In genomic region chr5:43355026-43355580, GRCm38 (mm10) we compare ENCODE assay signal across 8 mouse cellular contexts.
DNase-seq lines count a peak whose midpoint lies in the region; ATAC-seq lines count a peak whose summit lies in the region.

No protein-coding gene starts in this region.

- peak overlapping the region; percentile 66 for H3K9ac ChIP-seq in heart, embryonic 14.5 days (ENCODE audit: low read length)
- peak overlapping the region; percentile 71 for H3K9ac ChIP-seq in liver, embryonic 12.5 days
- H3K9ac ChIP-seq in stomach, embryonic 14.5 days (replicated peaks; ENCODE audit: low read depth, low read length), result no peak overlapping the region

- under 1% methylated on average over 12 of the region's 12 CpGs for WGBS in heart, embryonic 14.5 days
- WGBS in liver, embryonic 12.5 days (ENCODE audit: insufficient replicate concordance), result under 1% methylated on average over 12 of the region's 12 CpGs
- WGBS in stomach, embryonic 14.5 days, result under 1% methylated on average over 12 of the region's 12 CpGs

- H3K4me2 ChIP-seq in heart, embryonic 14.5 days (ENCODE audit: low read length), result peak overlapping the region; percentile 63
- H3K4me2 ChIP-seq in liver, embryonic 12.5 days, result peak overlapping the region; percentile 85
- H3K4me2 ChIP-seq in stomach, embryonic 14.5 days (replicated peaks; ENCODE audit: low read depth, low read length), result peak overlapping the region; percentile 44

- peak overlapping the region; percentile 94 for H3K27ac ChIP-seq in heart, embryonic 14.5 days (replicated peaks in 1 of 2; ENCODE audit: control insufficient read depth in 1 of 2, insufficient read depth in 1 of 2, low read depth in 2 of 2, low read length in 2 of 2)
- H3K27ac ChIP-seq in liver, embryonic 12.5 days, result peak overlapping the region; percentile 73
- peak overlapping the region; percentile 68 for H3K27ac ChIP-seq in stomach, embryonic 14.5 days (ENCODE audit: low read length)

- no peaks in the 10 kb centered on the region for H3K27me3 ChIP-seq in heart, embryonic 14.5 days (ENCODE audit: control insufficient read depth, insufficient read depth, low read length)
- H3K27me3 ChIP-seq in liver, embryonic 12.5 days (replicated peaks), result no peaks in the 10 kb centered on the region
- no peaks in the 10 kb centered on the region for H3K27me3 ChIP-seq in stomach, embryonic 14.5 days (ENCODE audit: control insufficient read depth, insufficient read depth, low read length)

- peak; percentile 94 for ATAC-seq in heart, embryonic 14.5 days (ENCODE audit: insufficient number of reproducible peaks, insufficient read depth, low FRiP score, low read depth)
- peak; percentile 96 for ATAC-seq in liver, embryonic 12.5 days
- peak; percentile 94 for ATAC-seq in stomach, embryonic 14.5 days (ENCODE audit: insufficient number of reproducible peaks, insufficient read depth, low FRiP score, low read depth)

- DNase-seq in CD4-positive helper T cell, adult 2 months (ENCODE audit: low read depth, low spot score), result peak; percentile 80
- DNase-seq in brain, adult 2 months (ENCODE audit: low read depth, low spot score), result peak; percentile 96
- peak; percentile 69 for DNase-seq in fibroblast of lung, adult 2 months (ENCODE audit: low read depth)
- peak; percentile 92 for DNase-seq in kidney, postnatal 10 days
- DNase-seq in naive thymus-derived CD4-positive, alpha-beta T cell, adult 2 months (ENCODE audit: low read depth), result peak; percentile 44

- peak overlapping the region; percentile 32 to 46 for H3K4me3 ChIP-seq in heart, embryonic 14.5 days (ENCODE audit: control insufficient read depth in 1 of 2, insufficient read depth in 1 of 2, low read depth in 1 of 2, low read length in 2 of 2)
- H3K4me3 ChIP-seq in liver, embryonic 12.5 days, result peak overlapping the region; percentile 58
- peak overlapping the region; percentile 27 for H3K4me3 ChIP-seq in stomach, embryonic 14.5 days (ENCODE audit: low read depth, low read length)

- H3K4me1 ChIP-seq in heart, embryonic 14.5 days (ENCODE audit: control insufficient read depth in 2 of 2, insufficient read depth in 2 of 2, low read length in 2 of 2), result peaks cover 16 to 17% of the 10 kb centered on the region in 2 experiments
- peaks cover 18% of the 10 kb centered on the region for H3K4me1 ChIP-seq in liver, embryonic 12.5 days
- H3K4me1 ChIP-seq in stomach, embryonic 14.5 days (ENCODE audit: control insufficient read depth, insufficient read depth, low read length), result no peaks in the 10 kb centered on the region

- H3K36me3 ChIP-seq in heart, embryonic 14.5 days (ENCODE audit: control insufficient read depth, insufficient read depth, low read length), result no peaks in the 10 kb centered on the region
- H3K36me3 ChIP-seq in liver, embryonic 12.5 days, result no peaks in the 10 kb centered on the region
- no peaks in the 10 kb centered on the region for H3K36me3 ChIP-seq in stomach, embryonic 14.5 days (ENCODE audit: control insufficient read depth, insufficient read depth, low read length)

- H3K9me3 ChIP-seq in heart, embryonic 14.5 days (ENCODE audit: control insufficient read depth, low read length), result no peaks in the 10 kb centered on the region
- no peaks in the 10 kb centered on the region for H3K9me3 ChIP-seq in liver, embryonic 12.5 days (replicated peaks)
- H3K9me3 ChIP-seq in stomach, embryonic 14.5 days (ENCODE audit: control insufficient read depth, low read depth, low read length), result no peaks in the 10 kb centered on the region

Comparison
In these comparisons a context has a peak if more than half of its experiments do, and no peak if none do; other contexts are left out.
1. Peak in every context shown above with its lines: DNase-seq, ATAC-seq, H3K4me3 ChIP-seq and H3K27ac ChIP-seq.
2. DNase-seq: peak in every context shown above with its lines; median percentile 96 in brain, adult 2 months; 92 in kidney, postnatal 10 days; 80 in CD4-positive helper T cell, adult 2 months; 69 in fibroblast of lung, adult 2 months; 44 in naive thymus-derived CD4-positive, alpha-beta T cell, adult 2 months.